ENCODE assay signal across 8 mouse cellular contexts in genomic region chr11:63920531-63920930, GRCm38 (mm10). TPM values are rescaled to one million over a fixed set of nuclear protein-coding genes. Genes with fewer than 3 reads are reported as not detected.
A peak's percentile ranks its signal among the peaks of the same experiment; 100 is the strongest.
DNase-seq lines count a peak whose midpoint lies in the region; ATAC-seq and TF ChIP-seq lines count a peak whose summit lies in the region.

No protein-coding gene starts in this region.

- peak; percentile 85 for DNase-seq in T-cell, adult 2 months (ENCODE audit: low spot score)
- peak; percentile 47 to 55 for DNase-seq in cerebellum, postnatal 36 days
- DNase-seq in gastrocnemius, adult 2 months: peak; percentile 85
- DNase-seq in left cerebral cortex, postnatal 36 days (ENCODE audit: low spot score in 2 of 2): peak; percentile 64
- peak; percentile 92 for DNase-seq in mesoderm, embryonic 11.5 days (ENCODE audit: low read depth, low spot score)
- peak; percentile 71 for DNase-seq in right cerebral cortex, postnatal 25 days
- DNase-seq in yolk sac, embryonic 10.5 days (ENCODE audit: low spot score): peak; percentile 73

- no peak overlapping the region for H3K27ac ChIP-seq in gastrocnemius, adult 2 months
- H3K27ac ChIP-seq in hindbrain, embryonic 16.5 days (ENCODE audit: low read depth, low read length): no peak overlapping the region

- peak overlapping the region; percentile 80 for H3K4me3 ChIP-seq in gastrocnemius, adult 2 months
- peak overlapping the region; percentile 56 for H3K4me3 ChIP-seq in hindbrain, embryonic 16.5 days (ENCODE audit: low read length)

- intact Hi-C loops in gastrocnemius, adult 2 months (cut with DNase I): loop anchor here (10.0 kb wide), 3 partner anchors 304 to 1044 kb away; no protein-coding TSS in a partner anchor
- intact Hi-C loops in left cerebral cortex, postnatal 36 days (cut with DNase I): loop anchor here (2.0 to 10.0 kb wide), 3 partner anchors 522 to 977 kb away; no protein-coding TSS in a partner anchor

- H3K4me2 ChIP-seq in hindbrain, embryonic 16.5 days (ENCODE audit: low read length): peak overlapping the region; percentile 89

- peak; percentile 90 for TF ChIP-seq CTCF in gastrocnemius, adult 2 months (IDR thresholded peaks at IDR 0.05)

- H3K9ac ChIP-seq in hindbrain, embryonic 16.5 days (ENCODE audit: low read depth, low read length): peak overlapping the region; percentile 68

- H3K9me3 ChIP-seq in hindbrain, embryonic 16.5 days (ENCODE audit: control insufficient read depth, low read length): no peaks in the 10 kb centered on the region

- peak; percentile 72 for ATAC-seq in hindbrain, embryonic 16.5 days

- 1% methylated on average over 33 of the region's 33 CpGs for whole genome bisulfite sequencing in hindbrain, embryonic 16.5 days

- H3K27me3 ChIP-seq in hindbrain, embryonic 16.5 days (replicated peaks; ENCODE audit: control insufficient read depth, insufficient read depth, low read length): peaks cover 34% of the 10 kb centered on the region

- peaks cover 30% of the 10 kb centered on the region for H3K4me1 ChIP-seq in hindbrain, embryonic 16.5 days (ENCODE audit: control insufficient read depth, insufficient read depth, low read depth, low read length)

- H3K36me3 ChIP-seq in hindbrain, embryonic 16.5 days (ENCODE audit: control insufficient read depth, insufficient read depth, low read length): no peaks in the 10 kb centered on the region

RNA-seq across cellular contexts. Expression of gene Hs3st3b1, which starts 1.6 kb away (rescaled TPM):
- under 1 TPM; 0.26 to 0.28 TPM for total RNA-seq in gastrocnemius, adult 2 months (2021)
- polyA plus RNA-seq in hindbrain, embryonic 16.5 days (2015; fragmentation: Nextera tagmentation; extraction: Ambion mirVana): 4.8 and 5.6 TPM in 2 replicates
- 1 to 10 TPM in 1 of 2 experiments, under 1 TPM in 1; 0.79 to 1.4 TPM for total RNA-seq in left cerebral cortex, postnatal 36 days (2021)
